In genomic region chr6:53644056-53644455, GRCm38 (mm10) we compare ENCODE assay signal across 21 mouse cellular contexts.
A peak's percentile ranks its signal among the peaks of the same experiment; 100 is the strongest.
DNase-seq lines count a peak whose midpoint lies in the region; ATAC-seq lines count a peak whose summit lies in the region.
"Had no signal": no experiment of that assay in that cellular context is flagged by ENCODE, and none has a peak within 500 bp of the region (broad histone marks: within the 10 kb centered on the region; RNA-seq: fewer than 3 reads in every experiment).

No protein-coding gene starts in this region.

- H3K4me1 ChIP-seq in forebrain, embryonic 11.5 days (replicated peaks; ENCODE audit: control insufficient read depth, insufficient read depth, low read length), result peaks cover 2% of the 10 kb centered on the region; the same call in 1 of the 2 replicates
- peaks cover 35% of the 10 kb centered on the region for H3K4me1 ChIP-seq in forebrain, embryonic 10.5 days
- H3K4me1 ChIP-seq in limb, embryonic 13.5 days, result peaks cover 49% of the 10 kb centered on the region
- H3K4me1 ChIP-seq in limb, embryonic 10.5 days, result peaks cover 19% of the 10 kb centered on the region; the same call in 1 of the 2 replicates
- H3K4me1 ChIP-seq in midbrain, embryonic 15.5 days, result peaks cover 15% of the 10 kb centered on the region
- peaks cover 8% of the 10 kb centered on the region for H3K4me1 ChIP-seq in midbrain, embryonic 10.5 days
- peaks cover 26% of the 10 kb centered on the region for H3K4me1 ChIP-seq in forebrain, embryonic 16.5 days (replicated peaks; ENCODE audit: control insufficient read depth, insufficient read depth, low read length)
- H3K4me1 ChIP-seq: intestine, embryonic 15.5 days had no signal

- ATAC-seq in forebrain, embryonic 11.5 days (replicated peaks; ENCODE audit: low FRiP score), result no peak
- ATAC-seq in limb, embryonic 13.5 days (ENCODE audit: low FRiP score, low read depth), result no peak
- ATAC-seq in midbrain, embryonic 15.5 days (replicated peaks), result no peak
- peak; percentile 19 for ATAC-seq in forebrain, embryonic 16.5 days
- ATAC-seq: activated CD4-positive, CD25-positive, alpha-beta regulatory T cell, adult 4 months; hindbrain, embryonic 16.5 days; intestine, embryonic 15.5 days had no signal

- 64% methylated on average over 6 of the region's 6 CpGs for WGBS in forebrain, embryonic 11.5 days
- WGBS in forebrain, embryonic 10.5 days, result 86% methylated on average over 6 of the region's 6 CpGs
- 57% methylated on average over 6 of the region's 6 CpGs for WGBS in limb, embryonic 13.5 days
- 84% methylated on average over 6 of the region's 6 CpGs for WGBS in limb, embryonic 10.5 days
- WGBS in midbrain, embryonic 15.5 days, result 50% methylated on average over 6 of the region's 6 CpGs
- 81% methylated on average over 6 of the region's 6 CpGs for WGBS in midbrain, embryonic 10.5 days
- 9% methylated on average over 6 of the region's 6 CpGs for WGBS in forebrain, embryonic 16.5 days

- no peak overlapping the region for H3K4me2 ChIP-seq in forebrain, embryonic 11.5 days (ENCODE audit: low read depth, low read length, severe bottlenecking)
- H3K4me2 ChIP-seq in limb, embryonic 13.5 days (replicated peaks), result no peak overlapping the region
- H3K4me2 ChIP-seq in midbrain, embryonic 15.5 days, result no peak overlapping the region
- peak overlapping the region; percentile 25; the same call in 1 of the 2 replicates for H3K4me2 ChIP-seq in forebrain, embryonic 16.5 days (ENCODE audit: low read length)
- H3K4me2 ChIP-seq: heart, embryonic 11.5 days; hindbrain, embryonic 13.5 days; intestine, embryonic 15.5 days had no signal

- no peak overlapping the region for H3K9ac ChIP-seq in forebrain, embryonic 11.5 days (ENCODE audit: low read length)
- no peak overlapping the region for H3K9ac ChIP-seq in limb, embryonic 13.5 days
- H3K9ac ChIP-seq in midbrain, embryonic 15.5 days, result no peak overlapping the region
- no peak overlapping the region for H3K9ac ChIP-seq in forebrain, embryonic 16.5 days (replicated peaks; ENCODE audit: low read depth, low read length)
- H3K9ac ChIP-seq: hindbrain, embryonic 13.5 days; intestine, embryonic 15.5 days had no signal

- no peaks in the 10 kb centered on the region for H3K36me3 ChIP-seq in forebrain, embryonic 11.5 days (ENCODE audit: control insufficient read depth, insufficient read depth, low read length)
- no peaks in the 10 kb centered on the region for H3K36me3 ChIP-seq in forebrain, embryonic 10.5 days (replicated peaks)
- 0 out of 2 replicates have a peak, but pooled peaks cover 5% of the 10 kb centered on the region for H3K36me3 ChIP-seq in limb, embryonic 13.5 days
- H3K36me3 ChIP-seq in limb, embryonic 10.5 days, result no peaks in the 10 kb centered on the region
- no peaks in the 10 kb centered on the region for H3K36me3 ChIP-seq in midbrain, embryonic 15.5 days (replicated peaks)
- no peaks in the 10 kb centered on the region for H3K36me3 ChIP-seq in midbrain, embryonic 10.5 days
- H3K36me3 ChIP-seq in forebrain, embryonic 16.5 days (ENCODE audit: control insufficient read depth, insufficient read depth), result no peaks in the 10 kb centered on the region
- H3K36me3 ChIP-seq: hindbrain, embryonic 10.5 days; hindbrain, embryonic 13.5 days; intestine, embryonic 15.5 days had no signal

- H3K9me3 ChIP-seq in forebrain, embryonic 11.5 days (ENCODE audit: control insufficient read depth, low read length), result no peaks in the 10 kb centered on the region
- H3K9me3 ChIP-seq in forebrain, embryonic 10.5 days, result no peaks in the 10 kb centered on the region
- H3K9me3 ChIP-seq in limb, embryonic 13.5 days, result no peaks in the 10 kb centered on the region
- H3K9me3 ChIP-seq in limb, embryonic 10.5 days (replicated peaks), result no peaks in the 10 kb centered on the region
- H3K9me3 ChIP-seq in midbrain, embryonic 15.5 days, result no peaks in the 10 kb centered on the region
- H3K9me3 ChIP-seq in midbrain, embryonic 10.5 days (replicated peaks), result no peaks in the 10 kb centered on the region
- H3K9me3 ChIP-seq in forebrain, embryonic 16.5 days (ENCODE audit: control insufficient read depth, low read length), result no peaks in the 10 kb centered on the region
- H3K9me3 ChIP-seq: hindbrain, embryonic 10.5 days; hindbrain, embryonic 13.5 days; intestine, embryonic 15.5 days had no signal

- 0 out of 2 replicates have a peak overlapping the region, but pooled peaks have one; percentile 37 for H3K27ac ChIP-seq in forebrain, embryonic 11.5 days (ENCODE audit: low read depth, low read length)
- no peak overlapping the region for H3K27ac ChIP-seq in forebrain, embryonic 10.5 days
- H3K27ac ChIP-seq in limb, embryonic 13.5 days, result peak overlapping the region; percentile 2; the same call in 1 of the 2 replicates
- H3K27ac ChIP-seq in limb, embryonic 10.5 days, result no peak overlapping the region
- 0 out of 2 replicates have a peak overlapping the region, but pooled peaks have one; percentile 45 for H3K27ac ChIP-seq in midbrain, embryonic 15.5 days
- no peak overlapping the region for H3K27ac ChIP-seq in midbrain, embryonic 10.5 days (replicated peaks)
- H3K27ac ChIP-seq in forebrain, embryonic 16.5 days (ENCODE audit: low read length), result peak overlapping the region; percentile 55
- H3K27ac ChIP-seq: hindbrain, embryonic 10.5 days; hindbrain, embryonic 13.5 days; intestine, embryonic 15.5 days had no signal

- no peaks in the 10 kb centered on the region for H3K27me3 ChIP-seq in forebrain, embryonic 11.5 days (ENCODE audit: control insufficient read depth, insufficient read depth, low read length)
- H3K27me3 ChIP-seq in forebrain, embryonic 10.5 days (ENCODE audit: poor library complexity, severe bottlenecking), result no peaks in the 10 kb centered on the region
- no peaks in the 10 kb centered on the region for H3K27me3 ChIP-seq in limb, embryonic 13.5 days
- H3K27me3 ChIP-seq in limb, embryonic 10.5 days (ENCODE audit: low read depth, poor library complexity, severe bottlenecking), result peaks cover 5% of the 10 kb centered on the region; the same call in 1 of the 2 replicates
- no peaks in the 10 kb centered on the region for H3K27me3 ChIP-seq in midbrain, embryonic 15.5 days (replicated peaks)
- H3K27me3 ChIP-seq in midbrain, embryonic 10.5 days (ENCODE audit: low read depth, poor library complexity, severe bottlenecking), result no peaks in the 10 kb centered on the region
- no peaks in the 10 kb centered on the region for H3K27me3 ChIP-seq in forebrain, embryonic 16.5 days (replicated peaks; ENCODE audit: control insufficient read depth, insufficient read depth, low read length)
- H3K27me3 ChIP-seq: hindbrain, embryonic 13.5 days; intestine, embryonic 15.5 days had no signal

- no peak for DNase-seq in forebrain, embryonic 11.5 days (ENCODE audit: low spot score)
- DNase-seq in forebrain, embryonic 10.5 days (ENCODE audit: extremely low spot score, low spot score), result no peak
- no peak for DNase-seq in limb, embryonic 10.5 days (ENCODE audit: low spot score)
- DNase-seq in midbrain, embryonic 10.5 days (ENCODE audit: low spot score), result no peak
- no peak for DNase-seq in yolk sac, embryonic 10.5 days (ENCODE audit: low spot score)
- DNase-seq: adrenal gland, adult 8-10 months; adrenal gland, postnatal 25 days; cerebellum, adult 18-20 months; cerebellum, adult 9-10 months; cerebellum, postnatal 14 days; gastrocnemius, postnatal 25 days; heart, postnatal 36 days had no signal

- no peak overlapping the region for H3K4me3 ChIP-seq in forebrain, embryonic 11.5 days (ENCODE audit: low read depth, low read length)
- no peak overlapping the region for H3K4me3 ChIP-seq in forebrain, embryonic 10.5 days
- no peak overlapping the region for H3K4me3 ChIP-seq in limb, embryonic 13.5 days
- H3K4me3 ChIP-seq in limb, embryonic 10.5 days, result no peak overlapping the region
- H3K4me3 ChIP-seq in midbrain, embryonic 15.5 days, result no peak overlapping the region
- no peak overlapping the region for H3K4me3 ChIP-seq in midbrain, embryonic 10.5 days
- H3K4me3 ChIP-seq in forebrain, embryonic 16.5 days (replicated peaks; ENCODE audit: low read length), result no peak overlapping the region
- H3K4me3 ChIP-seq: hindbrain, embryonic 10.5 days; hindbrain, embryonic 13.5 days; intestine, embryonic 15.5 days had no signal

Comparison
In these comparisons a context has a peak if more than half of its experiments do, and no peak if none do; other contexts are left out.
1. H3K27ac ChIP-seq: peak in forebrain, embryonic 11.5 days (single experiment), limb, embryonic 13.5 days (single experiment), midbrain, embryonic 15.5 days (single experiment) and forebrain, embryonic 16.5 days (single experiment); none in forebrain, embryonic 10.5 days (single experiment), limb, embryonic 10.5 days (single experiment) and midbrain, embryonic 10.5 days (single experiment).